Mouse (Mus musculus): ENCODE data around the gene Unc5c.

DNA sequence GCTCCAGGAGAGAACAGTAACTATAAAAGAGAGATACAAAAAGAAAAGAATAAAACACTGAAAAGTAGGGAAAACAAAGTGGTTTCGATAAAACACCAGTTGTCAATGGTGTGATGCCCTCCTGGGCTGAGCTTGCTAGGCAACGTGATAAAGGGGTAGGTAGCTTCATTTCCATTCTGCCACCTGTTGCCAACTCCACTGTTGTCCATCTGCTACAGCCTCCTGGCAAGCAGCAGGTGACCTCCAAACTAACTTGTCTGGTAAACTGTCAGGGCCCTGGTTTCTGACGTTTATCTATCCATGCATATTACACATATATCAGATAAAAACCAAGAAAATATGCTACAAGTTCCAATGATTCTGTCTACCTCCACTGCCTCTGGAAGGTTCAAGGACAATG lies 344.6 kb downstream of the Unc5c start:
- TF ChIP-seq CTCF (IDR thresholded peaks at IDR 0.05; ENCODE audit: control insufficient read depth, insufficient read depth, insufficient read length), result no peak
- TF ChIP-seq MAX (IDR thresholded peaks at IDR 0.05), result no peak
- no peak for TF ChIP-seq MYOD1 (IDR thresholded peaks at IDR 0.05; ENCODE audit: control insufficient read depth, insufficient read length, low read depth)
- no peak for TF ChIP-seq USF1 (IDR thresholded peaks at IDR 0.05; ENCODE audit: low read depth)

Data from C2C12 (cell line).